Mouse (Mus musculus): ENCODE data around the gene Cyp4f17.

- TF ChIP-seq POLR2A (IDR thresholded peaks at IDR 0.05; ENCODE audit: low read depth, low read length) = no peak
- no peak for TF ChIP-seq CTCF (IDR thresholded peaks at IDR 0.05; ENCODE audit: borderline replicate concordance, insufficient read depth, low read length)
These were observed 26.0 kb upstream of the Cyp4f17 start for GRCm38 (mm10) chr17:32479554-32480506.
